Mouse (Mus musculus) mesoderm, embryonic 11.5 days (tissue): ENCODE measurements around the gene Glt1d1.

Source experiments
- DNase-seq: peaks from one replicate; pipeline ENCODE4 v3.0.0-alpha.2; 2012; ENCODE audit warnings: low read depth, low spot score

Glt1d1 gene

DNA sequence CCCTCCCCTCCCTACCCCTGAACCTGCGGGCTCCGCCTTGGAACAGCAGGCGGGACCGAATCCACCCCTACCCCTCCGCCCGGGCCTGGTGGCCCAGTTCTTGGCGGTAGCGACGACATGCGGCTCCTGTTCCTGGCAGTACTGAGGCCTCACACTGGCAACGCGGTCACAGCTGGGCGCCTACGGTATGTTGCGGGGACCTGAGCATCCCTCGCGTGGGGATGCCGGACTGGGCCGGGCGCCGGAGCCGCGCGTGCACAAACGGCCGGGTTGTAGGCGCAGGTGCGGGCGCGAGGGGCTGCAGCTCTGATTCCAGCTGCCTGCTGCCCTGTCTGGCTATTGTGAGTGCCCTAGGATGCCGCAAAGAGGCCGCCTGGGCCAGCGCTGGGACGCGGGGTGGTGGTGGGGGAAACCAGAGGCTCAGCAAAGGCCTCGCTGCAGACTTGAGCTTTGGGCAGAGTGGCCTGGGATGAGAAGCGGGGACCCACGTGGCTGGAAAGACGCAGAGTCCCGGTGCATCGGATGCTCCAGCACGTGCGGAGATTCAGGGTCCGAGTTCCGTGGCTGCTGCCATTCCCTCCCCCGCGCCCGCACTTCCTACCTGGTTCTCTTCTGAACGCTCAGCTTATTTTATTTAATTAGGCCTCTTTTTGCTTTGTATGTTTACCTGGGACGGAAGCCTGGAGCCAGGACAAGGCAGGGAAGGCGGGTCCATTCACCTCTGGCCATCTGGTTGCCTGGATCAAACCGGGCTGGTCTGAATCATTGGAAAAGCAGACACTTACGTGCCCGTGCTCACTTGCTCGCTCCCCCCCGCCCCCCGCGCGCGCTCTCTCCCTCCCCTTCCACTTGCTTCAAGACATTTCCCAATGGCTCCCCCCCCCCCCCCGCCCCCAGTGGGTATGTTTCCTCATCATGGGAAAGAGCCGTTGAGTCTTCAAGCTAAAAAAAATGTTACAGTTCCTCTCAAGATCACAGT, at the start of gene Glt1d1, which contains the start of gene Slc15a4:
Glt1d1 (plus strand) TSS at position 96 of the 979 bp plus-strand sequence.
Slc15a4 (minus strand) TSS at position 731 of the 979 bp plus-strand sequence.
- DNase-seq: peak; percentile 47

GRCm38 (mm10) chr5:127583658-127584057, 48.4 kb upstream of the Glt1d1 start:
- DNase-seq: no peak

GRCm38 (mm10) chr5:127587854-127588253, 44.2 kb upstream of the Glt1d1 start:
- no peak for DNase-seq

DNA sequence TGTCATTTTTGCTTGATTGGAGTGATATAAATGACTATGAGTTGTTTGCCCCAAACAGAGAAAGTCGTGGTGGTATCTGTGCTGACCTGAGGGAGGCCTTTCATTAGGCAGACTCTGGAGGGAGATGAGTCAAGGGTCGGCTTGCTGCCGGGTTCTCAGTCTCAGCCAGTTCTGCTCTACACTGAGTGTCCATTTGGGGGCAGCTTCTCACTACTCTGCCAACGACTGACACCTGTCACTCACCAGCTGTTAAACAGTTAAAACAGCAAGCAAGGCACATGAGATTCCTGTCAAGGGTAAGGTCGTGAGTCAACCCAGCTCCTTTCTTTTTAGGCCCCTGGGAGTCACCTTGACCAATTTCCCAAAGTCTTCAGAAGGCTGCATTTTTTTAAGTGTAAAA, 39.7 kb upstream of the Glt1d1 start:
- no peak for DNase-seq

DNA sequence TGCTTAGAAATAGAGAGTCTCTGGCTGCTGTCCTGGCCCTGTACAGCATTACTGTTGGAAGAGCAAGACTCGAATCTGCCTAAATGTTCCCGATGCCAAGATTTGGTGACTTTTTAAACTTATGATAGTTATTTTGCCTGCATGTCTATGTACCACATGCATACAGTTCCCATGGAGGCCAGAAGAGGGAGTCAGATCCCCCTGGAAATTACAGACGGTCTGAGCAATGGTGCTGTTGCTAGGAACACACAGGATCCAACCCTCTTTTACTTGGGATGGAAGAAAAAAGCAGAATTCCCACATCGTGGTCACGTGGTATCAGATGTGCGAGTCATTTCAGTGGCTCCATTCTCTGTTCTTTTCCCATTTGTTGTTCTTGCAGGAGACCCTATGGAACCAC, 39.2 kb upstream of the Glt1d1 start:
- DNase-seq: no peak

GRCm38 (mm10) chr5:127595676-127596075, 36.4 kb upstream of the Glt1d1 start:
- no peak for DNase-seq

- no peak for DNase-seq
Measured at GRCm38 (mm10) chr5:127596862-127597261, 35.2 kb upstream of the Glt1d1 start.

DNA sequence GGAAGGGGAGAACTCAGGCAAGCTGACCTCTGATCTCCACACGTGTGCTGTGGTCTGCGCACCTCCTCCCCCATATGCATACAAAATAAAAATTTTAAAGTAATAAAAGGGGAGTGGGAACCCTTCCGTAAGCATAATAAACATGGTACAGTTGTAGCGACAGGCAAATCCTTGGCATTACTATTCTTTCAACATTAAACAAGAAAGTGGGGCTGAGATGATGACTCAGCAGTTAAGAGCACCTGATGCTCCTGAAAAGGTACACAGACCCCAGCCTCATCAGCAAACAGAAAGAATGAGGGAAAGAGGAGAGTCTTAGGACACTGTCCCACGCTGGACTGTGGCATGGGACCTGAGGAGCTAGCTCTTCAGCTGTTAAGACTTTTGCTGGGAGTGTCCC, 29.1 kb upstream of the Glt1d1 start:
- DNase-seq: no peak

- DNase-seq: no peak
Measured at GRCm38 (mm10) chr5:127607507-127607906, 24.6 kb upstream of the Glt1d1 start.

GRCm38 (mm10) chr5:127609191-127609714, 22.8 kb upstream of the Glt1d1 start:
- DNase-seq: no peak

GRCm38 (mm10) chr5:127610787-127611509, 21.1 kb upstream of the Glt1d1 start:
- DNase-seq: no peak

- DNase-seq: no peak
Measured at GRCm38 (mm10) chr5:127611881-127612280, 20.2 kb upstream of the Glt1d1 start.

DNA sequence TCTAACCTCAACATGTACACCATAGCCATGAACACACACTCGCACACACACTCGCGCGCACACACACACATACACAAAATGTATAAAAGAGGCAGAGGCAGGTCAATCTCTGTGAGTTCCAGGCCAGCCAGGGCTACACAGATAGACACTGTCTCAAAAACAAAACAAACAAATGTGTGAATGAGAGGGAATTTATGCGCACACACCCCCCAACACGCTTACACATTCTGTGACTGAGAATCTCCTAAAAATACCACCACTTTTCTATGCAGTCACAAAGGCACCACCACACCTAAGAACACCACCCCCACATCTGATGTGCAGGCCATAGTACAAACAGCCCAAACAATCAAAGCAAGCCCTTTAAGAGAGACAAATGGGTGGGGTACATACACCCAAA, 19.7 kb upstream of the Glt1d1 start:
- DNase-seq: no peak

GRCm38 (mm10) chr5:127615459-127615858, 16.6 kb upstream of the Glt1d1 start:
- DNase-seq: no peak

DNA sequence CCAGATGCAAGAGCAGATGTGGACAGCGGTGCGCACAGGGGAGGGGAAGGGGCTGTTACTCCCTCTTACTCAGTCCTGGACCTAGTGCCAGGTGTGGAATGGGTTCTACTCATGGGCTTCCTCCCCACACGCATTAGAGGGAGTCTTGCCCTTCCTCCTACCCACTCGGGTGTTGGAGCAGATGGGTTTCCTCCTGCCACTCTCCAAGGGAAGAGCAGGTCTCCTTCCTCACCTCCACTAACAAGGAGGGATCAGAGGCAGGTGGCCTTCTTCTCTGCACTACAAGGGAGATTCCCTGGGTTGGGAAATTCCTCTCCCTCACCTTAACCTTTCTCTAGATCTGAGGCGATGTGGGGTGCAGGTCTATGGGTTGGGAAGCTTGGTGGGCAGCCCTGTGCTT, 15.9 kb upstream of the Glt1d1 start:
- DNase-seq: no peak

- DNase-seq: peak; percentile 96
Measured at GRCm38 (mm10) chr5:127616884-127617635, 15.0 kb upstream of the Glt1d1 start.

DNA sequence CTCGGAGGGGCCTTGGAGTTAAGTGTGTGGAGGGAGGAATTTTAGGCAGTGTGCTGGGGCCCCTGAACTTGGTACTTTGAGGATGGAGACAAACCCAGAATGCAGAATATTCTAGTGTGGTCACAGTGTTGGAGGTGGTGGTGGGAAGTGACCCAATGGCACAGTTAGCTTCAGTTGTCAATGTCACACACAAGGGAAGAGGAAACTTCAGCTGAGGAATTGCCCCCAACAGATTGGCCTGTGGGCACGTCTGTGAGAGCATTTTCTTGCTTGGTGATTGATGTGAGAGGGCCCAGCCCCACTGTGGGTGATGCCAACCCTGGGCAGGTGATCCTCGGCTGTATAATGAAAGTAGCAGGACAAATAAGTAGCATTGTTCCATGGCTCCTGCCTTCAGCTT, 13.2 kb upstream of the Glt1d1 start:
- DNase-seq: no peak

GRCm38 (mm10) chr5:127620371-127620770, 11.7 kb upstream of the Glt1d1 start:
- no peak for DNase-seq

- no peak for DNase-seq
Measured at GRCm38 (mm10) chr5:127621108-127621507, 11.0 kb upstream of the Glt1d1 start.

- DNase-seq: no peak
Measured at GRCm38 (mm10) chr5:127624427-127625213, 7.4 kb upstream of the Glt1d1 start.

DNA sequence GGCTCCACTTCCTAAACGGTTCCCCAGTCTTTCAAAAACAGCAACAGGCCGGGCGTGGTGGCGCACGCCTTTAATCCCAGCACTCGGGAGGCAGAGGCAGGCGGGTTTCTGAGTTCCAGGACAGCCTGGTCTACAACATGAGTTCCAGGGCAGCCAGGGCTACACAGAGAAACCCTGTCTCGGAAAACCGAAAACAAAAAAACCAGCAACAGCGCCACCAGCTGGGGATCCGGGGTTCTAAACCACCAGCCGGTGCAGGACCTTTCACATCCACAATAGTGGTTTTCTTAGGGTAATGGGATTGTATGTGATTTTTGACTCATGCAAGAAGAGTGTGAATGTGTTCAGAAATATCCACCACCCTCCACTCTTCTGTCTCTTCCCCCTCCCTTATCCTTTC, 4.8 kb upstream of the Glt1d1 start:
- no peak for DNase-seq
